Mouse (Mus musculus) natural killer cell, adult 2 months (primary cell): ENCODE results near the gene Apobec2.

Source experiments
- DNase-seq, 2 experiments: peaks; one replicate each; pipeline ENCODE4 v3.0.0; 2022; ENCODE audit warnings: low spot score in 2 of 2

Gene Apobec2

GRCm38 (mm10) chr17:48437421-48437911, 4.7 kb upstream of the Apobec2 start:
- no peak for DNase-seq

GRCm38 (mm10) chr17:48436487-48436886, 3.8 kb upstream of the Apobec2 start:
- DNase-seq: no peak

GRCm38 (mm10) chr17:48434479-48434878, 1.7 kb upstream of the Apobec2 start:
- no peak for DNase-seq

- no peak for DNase-seq
These were observed 1.1 kb upstream of the Apobec2 start for GRCm38 (mm10) chr17:48433689-48434330.

GRCm38 (mm10) chr17:48433006-48433655, 401 bp upstream of the Apobec2 start:
- no peak for DNase-seq

- no peak for DNase-seq
These were observed 1.7 kb downstream of the Apobec2 start for GRCm38 (mm10) chr17:48431054-48431453.

GRCm38 (mm10) chr17:48430394-48430793, 2.3 kb downstream of the Apobec2 start:
- DNase-seq: no peak

- DNase-seq: peak; percentile 55 to 56
These were observed 4.7 kb downstream of the Apobec2 start for GRCm38 (mm10) chr17:48427852-48428530.

GRCm38 (mm10) chr17:48426991-48427750, 5.6 kb downstream of the Apobec2 start:
- DNase-seq: peak; percentile 26 to 34

GRCm38 (mm10) chr17:48425823-48426612, 6.7 kb downstream of the Apobec2 start:
- peak; percentile 47 to 69 for DNase-seq

- DNase-seq: no peak
These were observed 8.5 kb downstream of the Apobec2 start for GRCm38 (mm10) chr17:48424237-48424636.

GRCm38 (mm10) chr17:48419571-48419970, 13.2 kb downstream of the Apobec2 start:
- DNase-seq: no peak

- DNase-seq: peak in 1 of 2 experiments; percentile 16
These were observed 13.9 kb downstream of the Apobec2 start for GRCm38 (mm10) chr17:48418781-48419180.

- peak; percentile 15 to 33 for DNase-seq
These were observed 14.6 kb downstream of the Apobec2 start for GRCm38 (mm10) chr17:48418174-48418573.

GRCm38 (mm10) chr17:48417521-48417920, 15.2 kb downstream of the Apobec2 start:
- no peak for DNase-seq

- DNase-seq: peak; percentile 56 to 69
These were observed 16.1 kb downstream of the Apobec2 start for GRCm38 (mm10) chr17:48416425-48417195.

GRCm38 (mm10) chr17:48416011-48416410, 16.7 kb downstream of the Apobec2 start:
- no peak for DNase-seq

- no peak for DNase-seq
These were observed 21.5 kb downstream of the Apobec2 start for GRCm38 (mm10) chr17:48411241-48411640.

GRCm38 (mm10) chr17:48410299-48410785, 22.4 kb downstream of the Apobec2 start:
- DNase-seq: no peak
